Mouse (Mus musculus): ENCODE measurements around the gene Slc45a3. TPM values are rescaled to one million over a fixed set of nuclear protein-coding genes. Genes with fewer than 3 reads are reported as not detected.

Slc45a3 gene
- total and polyA plus RNA-seq, 3 experiments: 15.5 to 25.5 (median 23.7) TPM

DNA sequence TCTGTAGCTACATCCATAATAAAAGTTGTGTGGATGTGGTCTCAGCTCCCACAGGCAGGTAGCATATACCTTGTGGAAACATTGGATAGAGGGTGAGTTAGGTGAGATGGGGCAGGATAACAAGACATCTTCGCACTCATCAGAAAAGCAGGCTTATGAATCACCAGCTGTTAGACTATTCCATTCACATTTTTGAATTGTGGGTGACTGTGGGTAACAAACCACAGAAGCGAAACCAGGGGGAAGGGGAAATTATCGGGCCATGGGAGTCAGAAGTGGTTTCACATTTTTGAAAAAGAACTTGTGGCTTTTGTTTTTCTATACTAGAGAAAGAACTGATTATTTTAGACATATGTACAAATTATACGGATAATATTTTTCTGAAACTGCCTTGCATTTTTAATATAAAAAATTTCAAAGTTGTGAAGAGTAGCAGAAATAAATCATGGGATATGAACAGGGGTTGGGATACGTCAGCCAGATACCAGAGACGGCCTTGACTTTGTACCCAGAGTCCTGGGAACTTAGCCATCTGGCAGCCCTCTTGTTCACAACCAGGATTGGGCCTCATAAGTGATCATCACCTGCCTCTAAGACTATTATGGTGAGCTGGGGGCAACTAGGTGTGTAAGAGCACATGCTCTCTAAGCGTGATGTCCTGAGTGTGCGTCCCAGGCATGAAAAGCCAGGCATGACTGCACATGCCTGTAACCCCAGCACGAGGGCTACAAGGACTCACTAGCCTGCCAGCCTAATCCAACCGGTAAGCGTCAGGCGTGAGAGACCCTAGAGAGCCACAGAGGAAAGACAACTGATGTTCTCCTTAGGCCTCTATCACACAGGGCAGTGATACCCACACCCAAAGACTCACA lies 30.6 kb downstream of the Slc45a3 start:
- DNase-seq: peak; percentile 90

DNA sequence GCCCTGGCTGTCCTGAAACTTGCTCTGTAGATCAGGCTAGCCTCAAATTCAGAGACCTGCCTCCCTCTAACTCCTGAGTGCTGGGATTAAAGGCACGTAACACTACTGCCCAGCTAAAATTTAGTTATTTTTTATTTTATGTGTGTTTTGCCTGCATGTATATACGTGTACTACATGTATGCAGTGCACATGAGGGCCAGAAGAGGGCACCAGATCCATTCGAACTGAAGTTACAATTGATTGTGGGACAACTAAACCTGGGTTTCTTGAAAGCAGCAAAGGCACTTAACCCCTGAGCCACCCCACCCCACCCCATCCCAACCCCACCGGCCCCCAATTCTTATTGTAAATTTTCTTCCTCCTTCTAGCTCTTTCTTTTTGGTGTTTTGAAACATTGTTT lies 32.3 kb downstream of the Slc45a3 start:
- DNase-seq: no peak

DNA sequence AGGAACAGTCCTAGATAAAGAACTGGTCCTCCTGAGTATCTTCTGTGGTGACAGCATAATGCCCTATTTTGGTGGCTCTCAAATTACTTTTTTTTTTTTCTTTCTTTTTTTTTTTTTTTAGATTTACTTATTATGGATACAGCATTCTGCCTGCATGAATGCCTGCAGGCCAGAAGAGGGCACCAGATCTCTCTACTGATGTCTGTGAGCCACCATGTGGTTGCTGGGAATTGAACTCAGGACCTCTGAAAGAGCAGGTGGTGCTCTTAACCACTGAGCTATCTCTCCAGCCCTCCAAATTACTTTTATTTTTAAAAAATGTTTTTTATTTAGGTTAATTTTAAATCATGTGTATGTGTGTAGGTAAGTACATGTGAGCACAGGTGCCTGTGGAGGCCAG lies 37.7 kb downstream of the Slc45a3 start:
- no peak for DNase-seq

DNA sequence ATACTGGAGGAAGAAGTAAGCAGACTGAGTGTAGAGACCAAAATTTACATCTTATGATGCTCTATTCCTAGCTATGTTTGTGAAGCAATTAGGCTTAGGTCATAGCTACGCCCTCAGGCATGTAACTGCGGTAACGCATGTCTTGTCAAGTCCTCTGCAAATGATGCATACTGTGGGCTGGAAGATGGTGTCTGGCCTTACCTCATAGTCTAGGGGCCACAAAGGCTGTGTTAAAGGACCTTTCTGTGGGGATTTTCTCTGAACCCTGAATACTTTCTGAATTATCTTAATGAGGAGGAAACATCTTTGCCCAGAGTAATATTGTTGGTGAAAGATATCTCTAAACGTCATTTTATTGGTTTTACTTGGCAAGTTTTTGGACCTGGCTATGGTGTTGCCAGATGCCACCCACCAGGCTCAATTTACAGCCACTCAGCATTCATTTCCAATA lies 39.1 kb downstream of the Slc45a3 start:
- no peak for DNase-seq

DNA sequence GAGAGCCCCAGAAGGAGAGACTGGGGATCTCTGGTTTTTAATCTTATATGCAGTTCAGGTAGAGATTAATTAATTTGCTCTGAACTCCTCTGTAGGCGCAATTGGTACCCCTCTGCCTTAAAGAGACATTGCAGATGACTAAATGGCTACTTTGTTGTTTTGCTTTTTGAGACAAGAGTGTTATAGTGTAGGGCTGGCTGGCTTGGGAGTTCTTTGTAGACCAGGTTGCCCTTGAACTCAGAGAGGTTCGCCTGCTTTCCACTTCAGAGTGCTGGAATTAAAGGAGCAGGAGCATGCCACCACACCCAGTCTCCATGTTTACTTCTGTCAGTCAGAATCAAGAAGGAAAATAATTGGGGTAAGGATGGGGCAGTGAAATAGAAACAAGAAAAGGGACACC lies 40.3 kb downstream of the Slc45a3 start:
- DNase-seq: no peak

DNA sequence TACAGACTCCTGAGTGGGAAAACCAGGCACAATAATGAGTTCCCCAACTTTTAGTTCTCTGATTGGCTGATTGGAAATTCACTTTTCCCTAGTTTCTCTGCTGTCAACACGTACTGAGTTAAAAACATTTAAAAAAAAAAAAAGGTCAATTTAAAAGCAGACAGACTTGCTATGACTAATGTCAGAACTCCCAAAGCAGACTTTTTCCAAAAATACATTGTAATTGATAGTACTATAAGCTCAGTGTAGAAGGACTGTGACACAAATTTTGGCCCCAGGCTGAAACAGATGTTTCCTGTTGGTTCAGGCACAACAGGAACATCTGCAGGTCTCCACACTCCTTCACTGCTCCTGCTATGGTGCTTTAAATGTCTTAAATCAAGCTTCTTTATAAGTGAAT lies 41.0 kb downstream of the Slc45a3 start:
- no peak for DNase-seq

DNA sequence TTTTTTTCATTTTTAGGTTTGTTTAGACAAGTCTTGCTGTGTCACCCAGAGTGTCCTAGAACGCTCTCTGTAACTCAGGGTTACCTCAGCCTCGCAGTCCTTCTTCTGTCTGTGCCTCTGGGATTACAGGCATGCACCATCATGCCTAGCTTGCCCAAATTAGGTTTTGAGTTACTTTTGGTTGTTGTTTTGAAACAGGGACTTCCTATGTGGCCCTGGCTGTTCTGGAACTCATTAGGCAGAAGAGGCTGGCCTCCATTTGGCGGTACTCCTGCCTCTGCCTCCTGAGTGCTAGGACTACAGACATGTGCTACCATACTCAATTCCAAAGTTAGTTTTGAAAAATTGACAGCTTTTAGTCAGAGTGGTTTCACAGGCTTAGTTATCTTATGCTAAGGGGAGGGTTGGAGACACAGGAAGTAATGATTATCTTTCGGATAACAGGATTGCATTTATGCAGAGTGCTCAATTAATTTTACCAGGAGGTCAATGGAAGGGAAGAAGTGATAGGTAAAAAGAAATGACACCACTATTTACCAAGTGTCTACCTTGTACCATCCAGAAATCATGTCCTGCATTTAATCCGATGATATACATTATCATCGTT lies 41.9 kb downstream of the Slc45a3 start:
- no peak for DNase-seq

DNA sequence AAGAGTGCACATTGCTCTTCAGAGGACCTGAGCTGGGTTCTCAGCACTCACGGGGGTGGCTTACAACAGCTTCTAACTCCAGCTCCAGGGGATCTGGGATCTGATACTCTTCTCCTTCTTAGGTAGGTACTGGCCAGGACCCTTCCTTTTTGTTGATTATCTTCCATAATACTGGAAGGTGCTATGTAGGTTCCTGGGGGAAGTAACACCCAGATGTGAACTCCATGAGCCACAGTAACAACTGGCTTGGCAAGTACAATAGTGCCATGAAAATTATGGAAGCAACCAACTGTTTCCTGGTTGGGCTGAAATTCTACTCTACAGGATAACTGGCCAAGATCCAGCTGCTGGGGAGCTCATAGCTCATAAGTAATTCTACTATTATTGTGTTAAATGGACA lies 42.7 kb downstream of the Slc45a3 start:
- no peak for DNase-seq

DNA sequence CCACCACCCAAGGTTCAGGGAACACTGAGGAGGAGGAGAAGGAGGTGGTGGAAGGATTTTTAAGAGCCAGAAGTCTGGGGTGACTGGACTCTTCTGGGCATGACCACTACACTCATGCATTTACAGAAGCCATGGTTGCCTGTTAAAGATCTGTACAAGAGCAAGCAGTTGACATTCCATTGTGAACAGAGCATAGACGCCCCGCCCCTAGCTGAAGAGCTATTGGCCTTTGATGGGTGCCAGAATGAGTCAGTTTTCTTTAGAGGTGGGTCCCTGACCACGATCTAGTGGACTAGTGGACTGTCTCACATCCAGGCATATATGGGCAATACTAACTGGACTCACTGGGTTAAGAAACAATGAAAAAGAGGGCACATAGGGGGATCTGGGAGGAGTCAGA lies 43.3 kb downstream of the Slc45a3 start:
- peak; percentile 36 for DNase-seq

DNA sequence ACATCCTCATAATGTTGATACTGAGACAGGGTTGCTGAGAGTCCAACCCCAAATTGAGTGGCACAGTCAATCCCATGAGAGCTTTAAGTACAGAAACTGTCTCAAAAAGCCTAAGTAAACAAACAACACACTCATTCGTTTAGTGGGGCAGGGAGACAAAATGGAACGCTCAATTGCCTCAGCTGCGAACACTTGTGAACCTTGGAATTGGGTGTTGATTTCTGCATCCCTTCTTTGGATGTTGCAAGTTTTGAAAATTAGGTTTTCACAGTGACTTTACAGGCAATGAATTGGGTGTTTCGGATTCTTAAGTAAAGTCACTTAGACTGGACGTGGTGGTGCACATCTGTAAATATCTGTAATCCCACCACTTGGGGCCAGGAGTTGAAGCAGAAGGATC lies 44.0 kb downstream of the Slc45a3 start:
- DNase-seq: no peak

DNA sequence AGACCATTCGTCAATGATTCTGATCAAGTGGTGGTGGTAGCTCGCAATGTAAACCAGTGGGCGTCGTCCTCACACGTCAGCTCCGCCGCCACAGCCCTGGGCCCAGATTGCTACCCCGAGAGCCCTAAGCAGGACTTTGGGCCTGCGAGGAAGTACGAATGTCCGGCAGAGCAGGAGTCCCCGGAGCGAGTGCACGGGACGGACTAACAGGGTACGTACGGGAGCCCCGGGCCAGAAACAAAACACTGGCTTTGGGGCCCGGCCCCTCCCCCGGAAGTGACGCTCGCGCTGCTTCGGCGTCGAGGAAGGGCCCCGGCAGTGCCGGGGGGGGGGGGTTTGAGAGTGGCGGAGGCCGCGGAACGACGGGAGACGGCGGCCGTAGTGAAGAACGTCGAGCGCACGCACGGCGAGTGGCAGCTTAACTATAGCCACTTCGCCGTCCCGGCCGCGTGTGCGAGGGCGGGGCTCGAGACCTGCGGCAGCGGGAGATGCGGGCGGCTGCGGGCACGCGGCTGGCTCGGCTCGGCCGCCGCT lies 44.6 kb downstream of the Slc45a3 start, which contains the start of gene Elk4:
TSS of gene Elk4 (plus strand) at position 326 of the 534 bp plus-strand sequence.
- peak; percentile 95 for DNase-seq

DNA sequence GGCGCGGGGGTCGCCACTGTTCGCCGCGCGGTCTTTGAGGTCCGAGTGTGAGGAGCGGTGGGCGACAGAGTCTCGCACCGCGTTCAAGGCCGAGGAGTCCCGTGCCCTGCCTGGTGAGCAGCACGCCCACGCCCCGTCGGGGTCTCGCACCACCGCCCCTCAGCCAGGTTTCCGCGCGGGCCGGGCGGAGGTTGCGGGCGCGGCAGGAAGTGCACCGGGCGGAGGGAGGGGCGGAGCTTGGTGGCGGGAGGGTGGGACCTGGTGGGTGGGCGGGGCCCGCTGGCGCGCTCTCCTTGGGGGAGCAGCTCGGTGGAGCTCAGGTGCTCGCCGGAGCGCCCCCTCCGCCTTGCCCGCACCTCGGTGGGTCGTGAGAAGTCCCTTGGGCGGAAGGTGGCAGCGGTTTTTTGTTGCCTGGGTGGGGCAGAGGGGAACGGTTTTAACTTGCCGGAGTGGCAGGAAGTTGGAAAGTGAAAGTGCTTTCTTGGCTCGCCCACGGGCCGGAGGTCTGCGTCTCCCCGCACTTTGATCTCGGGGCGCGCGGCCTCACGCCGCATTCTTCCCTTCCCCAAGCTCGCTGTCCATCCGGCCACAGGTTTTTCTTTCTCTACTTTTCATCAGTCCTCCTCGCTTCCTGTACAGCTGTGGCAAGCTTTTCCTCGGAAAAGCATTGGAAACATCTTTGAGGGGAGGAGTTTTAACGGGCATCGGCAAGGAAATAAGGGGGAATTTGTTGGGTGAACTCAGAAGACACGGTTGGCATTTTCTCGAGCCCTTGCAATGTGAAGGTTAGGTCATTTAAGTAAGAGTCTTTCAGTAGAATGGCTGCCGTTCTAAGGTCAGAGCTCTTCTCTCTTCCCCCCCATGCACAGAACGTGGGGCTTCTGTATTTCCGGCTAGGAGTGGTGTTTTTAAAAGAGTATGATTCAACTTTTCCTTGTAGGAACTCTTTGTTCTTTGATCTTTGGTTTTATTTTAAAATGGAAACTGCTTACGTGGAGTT lies 45.4 kb downstream of the Slc45a3 start:
- DNase-seq: peak; percentile 93

DNA sequence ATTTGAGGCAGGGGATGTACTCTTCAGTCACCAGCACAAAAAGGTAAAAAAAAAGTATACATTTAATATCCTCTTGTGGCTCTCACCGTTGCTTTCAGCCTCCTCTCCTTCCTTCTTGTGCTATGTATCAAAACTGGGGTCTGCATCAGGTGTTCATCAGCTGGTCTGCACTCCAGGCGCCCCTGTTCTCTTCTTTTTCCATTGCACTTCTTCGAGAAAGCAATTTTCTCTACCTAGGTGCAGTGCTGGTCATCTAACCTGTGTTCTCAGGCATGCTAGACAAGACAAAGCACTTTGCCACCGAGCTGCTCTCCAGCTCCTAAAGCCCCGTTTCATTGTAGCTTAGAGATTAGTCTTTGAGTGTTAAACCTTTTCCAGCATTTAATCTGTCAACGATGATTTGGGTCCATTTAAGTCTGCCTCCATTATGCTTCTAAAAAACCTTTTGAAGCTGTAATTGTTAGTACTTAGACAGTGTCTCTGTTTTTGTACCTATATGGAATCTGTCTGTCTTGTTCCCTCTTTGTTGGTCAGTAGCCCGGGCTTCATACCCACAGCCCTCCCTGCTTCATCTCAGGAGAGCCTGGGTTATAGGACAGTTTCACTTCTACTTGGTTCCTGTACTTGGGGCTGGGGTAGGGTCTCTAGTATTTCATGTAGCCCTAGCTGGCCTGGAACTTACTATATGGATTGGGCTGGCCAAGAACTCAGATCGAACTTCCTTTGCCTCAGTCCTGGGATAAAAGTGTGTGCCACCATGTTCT lies 46.3 kb downstream of the Slc45a3 start:
- no peak for DNase-seq

DNA sequence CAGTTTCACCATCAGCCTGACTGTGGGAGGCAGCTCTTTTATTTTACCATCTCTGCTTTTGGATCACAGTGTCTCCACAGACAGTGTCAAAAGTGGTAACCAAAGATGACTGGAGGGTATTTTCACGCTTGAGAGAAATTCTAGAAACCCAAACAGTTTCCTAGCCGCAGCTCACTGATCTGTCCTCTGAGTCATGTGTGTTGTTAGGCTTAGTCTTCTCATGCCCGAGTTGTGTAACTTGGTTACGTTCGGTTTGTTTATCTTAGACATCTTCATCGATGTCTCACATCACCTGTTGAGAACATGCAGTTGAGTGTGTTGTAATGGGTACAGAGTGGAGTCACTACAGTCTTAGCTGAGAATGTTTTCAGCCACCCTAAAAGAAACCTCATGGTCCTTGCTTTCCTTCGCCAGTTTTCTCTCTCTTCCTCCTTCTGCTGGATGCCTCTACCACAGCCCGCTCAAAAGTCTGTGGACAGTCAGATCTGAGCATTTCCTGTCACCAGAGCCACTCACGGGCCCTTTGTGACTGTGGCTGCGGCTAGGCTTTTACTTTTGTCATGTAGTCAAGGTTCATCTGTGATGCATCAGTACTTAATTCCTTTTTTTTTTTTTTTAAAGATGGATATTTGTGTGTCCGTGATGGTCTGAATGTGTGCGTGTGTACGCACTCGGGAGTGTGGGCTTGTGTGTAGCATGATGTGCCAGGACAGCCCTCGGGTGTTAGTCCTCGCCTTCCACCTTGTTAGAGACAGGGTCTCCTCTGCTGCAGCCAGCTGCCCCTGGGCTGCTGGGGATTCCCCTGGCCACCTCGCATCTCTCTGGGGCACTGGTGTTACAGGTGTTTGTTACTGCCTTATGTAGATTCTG lies 48.1 kb downstream of the Slc45a3 start:
- DNase-seq: no peak

DNA sequence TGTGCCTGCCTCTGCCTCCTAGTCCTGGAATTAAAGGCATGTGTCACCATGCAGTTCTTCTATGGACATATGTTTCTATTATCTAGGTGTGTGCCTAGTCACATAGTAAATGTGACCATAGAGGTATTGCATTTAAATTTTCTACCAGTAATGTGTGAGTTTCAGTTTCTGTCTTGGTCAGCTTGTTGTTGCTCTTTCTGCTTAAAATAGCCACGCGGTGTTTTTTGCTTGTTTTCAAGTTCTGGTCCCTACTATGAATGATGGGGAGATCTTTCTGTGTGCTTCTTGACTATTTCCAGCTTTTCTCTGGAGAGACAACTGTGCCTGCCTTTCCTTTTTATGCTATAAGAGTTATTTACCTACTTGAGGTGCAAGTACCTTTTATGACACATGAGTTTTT lies 49.0 kb downstream of the Slc45a3 start:
- no peak for DNase-seq

DNA sequence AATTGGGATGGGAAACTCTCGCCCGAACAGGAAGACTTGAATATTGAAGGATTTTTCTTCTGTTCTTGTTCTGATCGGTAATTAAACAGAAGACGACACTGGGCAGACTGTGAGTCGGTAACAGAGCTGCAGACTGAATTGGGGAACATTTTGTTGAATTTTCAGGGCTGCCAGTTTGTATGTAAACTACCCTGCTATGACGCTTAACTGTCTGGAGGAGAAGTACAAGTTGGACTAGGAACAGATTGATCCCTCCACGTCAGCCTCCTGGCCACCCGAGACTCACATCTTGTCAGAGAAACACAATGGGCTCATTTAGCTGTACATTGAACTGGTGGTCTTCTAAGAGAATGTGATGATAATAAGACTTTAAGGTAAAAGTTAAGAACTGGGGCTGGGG lies 50.1 kb downstream of the Slc45a3 start:
- DNase-seq: no peak

DNA sequence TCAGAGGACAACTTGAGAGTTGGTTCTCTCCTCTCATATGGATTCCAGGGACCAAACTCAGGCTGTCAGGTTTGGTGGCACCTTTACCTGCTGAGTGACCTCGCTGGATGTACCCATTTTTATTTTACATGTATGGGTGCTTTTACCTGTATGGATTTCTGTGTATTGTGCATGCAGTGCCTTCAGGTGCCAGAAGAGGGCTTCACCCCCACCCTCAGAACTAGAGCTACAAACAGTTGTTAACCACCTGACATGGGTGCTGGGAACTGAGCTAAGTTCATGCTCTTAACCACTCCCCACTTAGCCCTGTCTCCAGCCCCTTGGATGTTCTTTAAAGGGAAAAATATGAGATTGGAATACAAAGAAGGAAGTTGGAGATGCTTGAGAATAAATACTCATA lies 52.0 kb downstream of the Slc45a3 start:
- DNase-seq: no peak

DNA sequence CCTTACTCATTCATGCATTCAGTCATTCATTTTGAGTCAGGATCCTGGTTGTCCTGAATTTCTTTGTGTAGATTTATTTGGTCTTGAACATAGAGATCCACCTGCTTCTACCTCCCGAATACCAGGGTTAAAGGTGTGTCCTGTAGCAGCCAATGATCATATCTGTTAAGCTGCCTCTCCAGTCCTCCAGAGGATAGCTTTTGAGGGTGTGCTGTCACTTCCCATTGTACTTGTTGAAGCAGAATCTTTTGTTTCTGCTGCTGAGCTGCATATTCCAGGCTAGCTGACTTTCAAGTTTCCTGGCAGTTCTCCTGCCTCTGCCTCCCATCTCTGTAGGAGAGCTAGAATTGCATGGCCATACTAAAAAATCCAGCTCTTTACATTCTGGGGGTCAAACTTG lies 53.9 kb downstream of the Slc45a3 start:
- DNase-seq: no peak

DNA sequence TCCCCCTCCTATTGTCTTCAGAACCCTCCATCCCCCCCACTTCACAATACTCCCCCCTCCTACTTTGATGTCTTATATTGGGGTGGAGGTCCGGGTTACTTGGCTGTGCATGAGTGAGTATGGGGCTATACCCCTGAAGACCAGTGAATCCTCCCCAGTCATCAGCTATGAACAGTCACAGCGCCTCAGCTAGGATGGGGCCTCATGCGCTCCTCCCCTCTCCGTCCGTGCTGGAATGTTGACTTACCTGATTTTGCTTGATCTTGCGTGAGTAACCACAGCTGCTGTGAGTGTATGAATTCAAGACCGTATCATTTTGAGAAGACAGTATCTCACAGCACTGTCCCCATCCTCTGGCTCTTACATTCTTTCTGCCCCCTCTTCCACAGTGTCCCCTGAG lies 57.1 kb downstream of the Slc45a3 start:
- DNase-seq: no peak

DNA sequence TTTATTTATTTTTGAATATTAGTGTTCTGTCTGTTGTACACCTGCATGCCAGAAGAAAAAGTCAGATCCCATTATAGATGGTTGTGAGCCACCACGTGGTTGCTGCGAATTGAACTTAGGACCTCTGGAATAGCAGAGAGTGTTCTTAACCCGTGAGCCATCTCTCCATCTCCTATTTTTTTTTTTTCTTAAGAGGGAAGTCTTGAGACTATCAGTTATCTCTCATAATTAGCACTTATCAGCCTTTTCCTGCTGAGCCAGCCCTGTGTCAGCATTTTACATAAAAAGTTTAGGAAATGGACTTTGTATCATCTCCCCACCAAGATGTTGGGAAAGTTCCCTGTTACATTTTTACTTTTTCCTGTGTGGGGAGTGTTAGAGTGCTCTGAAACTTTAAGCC lies 59.3 kb downstream of the Slc45a3 start:
- no peak for DNase-seq
